Mouse (Mus musculus) spleen, embryonic (tissue): ENCODE measurements around the gene Fto.

ENCODE experiments used
- CTCF ChIA-PET: fragments of 350-600 bp; sonication (Branson Sonifier 250); formaldehyde crosslinking; loops from one replicate; lab custom pipeline; 2022; lab: Charles Lee

Gene Fto

GRCm38 (mm10) chr8:91561241-91561640, 247.9 kb downstream of the Fto start:
- CTCF ChIA-PET = no interaction called here

GRCm38 (mm10) chr8:91562600-91562999, 249.3 kb downstream of the Fto start:
- CTCF ChIA-PET = no interaction called here

GRCm38 (mm10) chr8:91563326-91563725, 250.0 kb downstream of the Fto start:
- CTCF ChIA-PET = no interaction called here

- CTCF ChIA-PET = interaction anchor here (0.5 kb wide), 1 partner anchor 312 kb away, joined by 3 read pairs; no protein-coding TSS in a partner anchor
These were observed 252.7 kb downstream of the Fto start for GRCm38 (mm10) chr8:91565869-91566502.

GRCm38 (mm10) chr8:91566503-91566869, 253.2 kb downstream of the Fto start:
- CTCF ChIA-PET = interaction anchor here (0.5 kb wide), 1 partner anchor 311 kb away, joined by 3 read pairs; no protein-coding TSS in a partner anchor

GRCm38 (mm10) chr8:91569874-91570273, 256.5 kb downstream of the Fto start:
- CTCF ChIA-PET = no interaction called here

- CTCF ChIA-PET = no interaction called here
These were observed 257.5 kb downstream of the Fto start for GRCm38 (mm10) chr8:91570809-91571208.

- CTCF ChIA-PET = no interaction called here
These were observed 258.7 kb downstream of the Fto start for GRCm38 (mm10) chr8:91571978-91572377.

- CTCF ChIA-PET = no interaction called here
These were observed 259.3 kb downstream of the Fto start for GRCm38 (mm10) chr8:91572630-91573029.

- CTCF ChIA-PET = no interaction called here
These were observed 262.3 kb downstream of the Fto start for GRCm38 (mm10) chr8:91575576-91575975.

- CTCF ChIA-PET = no interaction called here
These were observed 263.0 kb downstream of the Fto start for GRCm38 (mm10) chr8:91576086-91576917.

GRCm38 (mm10) chr8:91576918-91577241, 263.6 kb downstream of the Fto start:
- CTCF ChIA-PET = no interaction called here

- CTCF ChIA-PET = interaction anchor here (0.7 kb wide), 1 partner anchor 582 kb away, joined by 4 read pairs; no protein-coding TSS in a partner anchor
These were observed 264.3 kb downstream of the Fto start for GRCm38 (mm10) chr8:91577605-91578004.

- CTCF ChIA-PET = no interaction called here
These were observed 271.5 kb downstream of the Fto start for GRCm38 (mm10) chr8:91584620-91585415.

GRCm38 (mm10) chr8:91592436-91593105, 279.2 kb downstream of the Fto start:
- CTCF ChIA-PET = no interaction called here

GRCm38 (mm10) chr8:91593202-91593781, 280.0 kb downstream of the Fto start:
- CTCF ChIA-PET = no interaction called here

- CTCF ChIA-PET = no interaction called here
These were observed 286.1 kb downstream of the Fto start for GRCm38 (mm10) chr8:91599349-91599837.

- CTCF ChIA-PET = no interaction called here
These were observed 290.4 kb downstream of the Fto start for GRCm38 (mm10) chr8:91603751-91604150.

GRCm38 (mm10) chr8:91605901-91606300, 292.6 kb downstream of the Fto start:
- CTCF ChIA-PET = no interaction called here

GRCm38 (mm10) chr8:91607091-91607490, 293.8 kb downstream of the Fto start:
- CTCF ChIA-PET = no interaction called here

GRCm38 (mm10) chr8:91611191-91611590, 297.9 kb downstream of the Fto start:
- CTCF ChIA-PET = no interaction called here
